Mouse (Mus musculus): ENCODE results near the gene 1700056E22Rik.

1700056E22Rik gene

DNA sequence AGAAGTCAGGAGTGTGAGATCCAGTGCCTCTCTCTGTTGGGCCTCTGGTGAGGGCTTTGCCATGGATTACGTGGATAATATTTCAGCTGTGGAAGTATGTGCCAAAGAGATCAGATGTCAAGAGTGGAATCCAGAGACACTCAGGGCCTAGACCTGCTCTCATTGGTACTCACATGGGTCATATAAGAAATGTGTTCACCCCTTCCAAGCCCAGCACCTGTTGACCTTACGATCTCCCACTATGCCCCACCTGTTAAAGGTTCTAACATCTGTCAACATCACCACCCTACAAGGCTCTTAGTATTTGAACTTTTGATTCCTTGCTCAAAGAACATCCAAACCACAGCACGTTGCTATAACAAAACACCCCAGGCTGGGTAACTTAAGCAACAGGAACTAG is 25.7 kb upstream of the 1700056E22Rik start:
- TF ChIP-seq GATA4 (IDR thresholded peaks at IDR 0.05; ENCODE audit: insufficient replicate concordance, low read length), result no peak

GRCm38 (mm10) chr1:184058206-184058605 is 24.1 kb upstream of the 1700056E22Rik start:
- TF ChIP-seq GATA4 (IDR thresholded peaks at IDR 0.05; ENCODE audit: insufficient replicate concordance, low read length), result no peak; the same call in 1 of the 2 replicates

DNA sequence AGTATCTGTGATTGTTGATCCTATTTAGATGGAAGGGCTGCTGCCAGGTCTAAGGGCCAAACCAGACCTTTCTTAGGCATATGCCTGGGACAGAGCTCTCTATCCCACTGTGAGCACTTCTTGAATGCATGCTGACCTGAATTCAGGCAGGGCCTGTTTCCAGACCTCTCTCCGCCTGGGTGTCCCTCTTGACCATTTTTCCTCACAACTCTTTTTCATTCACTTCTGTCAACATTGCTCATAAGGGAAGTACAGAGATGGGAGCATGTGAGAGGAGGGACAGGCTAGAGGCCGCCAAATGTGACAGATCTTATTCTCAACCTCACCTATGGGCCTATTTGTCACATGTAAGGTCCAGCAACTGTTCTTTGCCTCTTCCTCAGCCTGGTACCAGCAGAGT is 20.1 kb upstream of the 1700056E22Rik start:
- no peak for TF ChIP-seq GATA4 (IDR thresholded peaks at IDR 0.05; ENCODE audit: insufficient replicate concordance, low read length)

- TF ChIP-seq GATA4 (IDR thresholded peaks at IDR 0.05; ENCODE audit: insufficient replicate concordance, low read length), result no peak
Measured at GRCm38 (mm10) chr1:184053711-184054110, 19.6 kb upstream of the 1700056E22Rik start.

- TF ChIP-seq GATA4 (IDR thresholded peaks at IDR 0.05; ENCODE audit: insufficient replicate concordance, low read length), result no peak
Measured at GRCm38 (mm10) chr1:184053141-184053540, 19.0 kb upstream of the 1700056E22Rik start.

- TF ChIP-seq GATA4 (IDR thresholded peaks at IDR 0.05; ENCODE audit: insufficient replicate concordance, low read length), result no peak
Measured at GRCm38 (mm10) chr1:184052331-184052730, 18.2 kb upstream of the 1700056E22Rik start.

DNA sequence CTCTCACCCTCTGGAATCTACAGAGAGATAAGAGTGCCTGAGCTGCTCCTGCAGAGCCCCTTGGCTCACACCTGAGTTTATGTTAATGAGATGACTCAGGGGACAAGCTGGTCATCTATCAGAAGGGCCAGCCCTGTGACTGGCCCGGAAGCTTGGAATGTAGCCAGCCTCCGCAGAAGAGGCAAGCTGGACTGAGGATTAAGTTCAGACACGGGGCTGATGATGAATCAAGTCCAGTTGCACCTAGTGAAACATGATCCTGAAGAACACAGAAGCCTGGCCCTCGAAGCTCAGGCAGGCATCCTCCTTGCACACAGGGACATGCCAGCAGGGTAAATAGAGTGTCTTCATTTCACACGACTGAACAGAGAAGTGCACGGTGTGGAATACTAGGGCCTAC is 17.7 kb upstream of the 1700056E22Rik start:
- TF ChIP-seq GATA4 (IDR thresholded peaks at IDR 0.05; ENCODE audit: insufficient replicate concordance, low read length), result peak; percentile 38; the same call in 1 of the 2 replicates

GRCm38 (mm10) chr1:184051286-184051685 is 17.2 kb upstream of the 1700056E22Rik start:
- TF ChIP-seq GATA4 (IDR thresholded peaks at IDR 0.05; ENCODE audit: insufficient replicate concordance, low read length), result no peak

DNA sequence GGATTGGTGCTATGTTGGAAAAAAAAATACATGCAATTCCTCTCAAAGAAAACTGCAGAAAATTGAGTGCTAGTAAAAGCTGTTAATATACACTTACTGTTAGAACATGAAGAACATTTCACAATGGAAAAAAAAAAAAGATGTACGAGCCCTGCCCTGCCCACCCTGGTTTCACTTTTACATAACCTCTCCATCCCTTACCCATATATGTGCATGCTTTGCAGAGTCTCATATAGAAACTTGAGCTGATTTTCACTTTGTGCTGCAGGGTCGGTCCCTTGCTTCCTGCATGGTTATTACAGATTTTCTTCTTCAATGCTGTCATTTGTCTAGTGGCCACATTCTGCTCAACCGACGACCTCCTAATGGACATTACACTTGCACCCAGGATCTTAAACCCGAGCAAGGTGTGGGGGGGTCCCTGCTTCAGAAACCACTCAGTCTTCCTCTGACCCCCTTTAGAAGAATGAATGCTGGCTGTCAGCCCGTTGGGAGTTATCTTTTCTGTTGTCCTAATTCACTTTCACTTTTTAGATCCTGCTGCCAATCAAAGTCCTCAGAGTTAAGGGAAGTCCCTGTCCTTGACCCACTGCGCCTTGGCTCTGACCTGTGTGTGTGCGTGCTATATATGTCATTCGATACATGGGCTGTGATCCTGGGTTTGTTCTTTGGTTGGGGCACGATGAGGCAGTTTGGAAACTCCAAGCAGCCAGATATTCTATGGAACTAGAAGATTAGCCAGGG is 14.7 kb upstream of the 1700056E22Rik start:
- TF ChIP-seq GATA4 (IDR thresholded peaks at IDR 0.05; ENCODE audit: insufficient replicate concordance, low read length), result no peak

DNA sequence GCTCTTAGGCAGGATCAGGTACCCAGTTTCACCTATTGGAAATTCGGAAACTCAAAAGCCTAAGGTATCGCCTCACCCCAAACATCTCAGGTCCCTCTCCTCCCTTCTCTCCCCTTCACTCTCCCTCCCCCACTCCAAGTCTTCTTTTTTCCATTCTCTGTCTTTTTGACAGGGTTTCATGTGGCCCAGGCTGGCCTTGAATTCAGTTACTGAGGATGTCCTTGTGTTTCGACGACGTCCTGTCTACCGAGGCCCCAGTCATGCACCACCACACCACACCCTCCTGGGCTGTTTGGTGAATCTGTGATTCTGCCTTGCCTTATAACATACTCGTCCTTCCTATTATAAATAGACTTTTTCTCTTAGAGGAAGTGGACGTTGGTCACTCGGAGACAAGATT is 13.7 kb upstream of the 1700056E22Rik start:
- TF ChIP-seq GATA4 (IDR thresholded peaks at IDR 0.05; ENCODE audit: insufficient replicate concordance, low read length), result no peak

- TF ChIP-seq GATA4 (IDR thresholded peaks at IDR 0.05; ENCODE audit: insufficient replicate concordance, low read length), result no peak
Measured at GRCm38 (mm10) chr1:184046070-184046677, 12.1 kb upstream of the 1700056E22Rik start.

GRCm38 (mm10) chr1:184043391-184043790 is 9.3 kb upstream of the 1700056E22Rik start:
- no peak for TF ChIP-seq GATA4 (IDR thresholded peaks at IDR 0.05; ENCODE audit: insufficient replicate concordance, low read length)

GRCm38 (mm10) chr1:184042745-184043144 is 8.6 kb upstream of the 1700056E22Rik start:
- TF ChIP-seq GATA4 (IDR thresholded peaks at IDR 0.05; ENCODE audit: insufficient replicate concordance, low read length), result no peak

DNA sequence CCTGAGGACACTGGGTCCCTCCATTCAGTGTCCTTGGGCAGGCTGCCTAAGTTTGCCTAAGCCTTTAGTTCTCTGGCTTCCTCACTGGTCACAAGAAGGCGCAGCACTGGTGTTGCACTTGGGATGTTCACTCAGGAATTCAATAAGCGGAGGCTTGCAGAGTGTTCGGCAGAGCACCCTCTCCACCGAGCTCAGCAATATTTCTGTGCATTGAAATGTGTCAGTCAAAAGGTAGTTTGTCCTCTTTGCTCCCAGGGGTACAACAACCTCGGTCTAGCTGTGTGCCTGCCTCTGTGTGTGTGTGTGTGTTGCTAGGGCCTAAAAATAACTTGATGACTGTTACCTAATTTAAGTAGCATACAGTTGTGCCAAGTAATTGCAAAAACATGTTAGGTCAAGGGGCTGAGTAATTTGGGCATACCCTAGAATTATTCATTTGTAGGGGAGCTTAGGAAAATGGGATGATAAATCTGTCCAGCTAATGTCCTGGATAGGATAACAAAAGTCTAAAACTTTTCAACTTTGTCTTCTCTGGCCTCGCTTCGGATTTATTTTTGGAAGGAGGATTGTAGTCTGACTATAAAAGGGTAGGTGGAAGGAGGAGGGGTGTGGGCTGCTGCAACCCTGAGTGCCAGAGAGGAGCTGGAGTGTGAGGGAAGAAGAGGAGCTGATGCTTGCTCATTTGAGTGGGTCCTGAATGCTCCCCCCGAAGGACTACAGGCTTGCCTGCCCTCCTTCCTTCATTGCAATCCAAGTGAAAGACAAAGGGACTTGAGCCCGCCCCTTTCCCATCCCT is 7.9 kb upstream of the 1700056E22Rik start:
- no peak for TF ChIP-seq GATA4 (IDR thresholded peaks at IDR 0.05; ENCODE audit: insufficient replicate concordance, low read length)

- no peak for TF ChIP-seq GATA4 (IDR thresholded peaks at IDR 0.05; ENCODE audit: insufficient replicate concordance, low read length)
Measured at GRCm38 (mm10) chr1:184040906-184041305, 6.8 kb upstream of the 1700056E22Rik start.

DNA sequence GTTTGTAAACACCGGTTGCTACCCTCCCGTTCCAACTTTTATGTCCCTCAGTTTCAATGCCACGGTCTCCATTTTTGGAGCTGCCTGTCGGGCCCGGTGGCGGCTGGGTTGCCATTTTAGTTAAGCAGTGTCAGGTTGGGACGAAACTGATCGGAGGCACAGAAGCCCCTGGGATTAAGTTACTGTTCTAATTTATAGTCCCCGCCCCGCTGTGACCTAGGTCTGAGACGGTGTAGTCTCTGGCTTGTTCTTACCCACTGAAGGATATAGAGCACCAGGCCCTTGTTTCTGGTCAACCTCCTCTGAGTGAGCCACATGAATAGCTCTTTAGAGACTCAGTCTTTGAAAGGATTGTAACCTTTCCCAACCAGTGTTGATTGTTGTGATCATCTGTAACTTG is 6.1 kb upstream of the 1700056E22Rik start:
- TF ChIP-seq GATA4 (IDR thresholded peaks at IDR 0.05; ENCODE audit: insufficient replicate concordance, low read length), result no peak
